Mouse (Mus musculus) myocyte (in vitro differentiated cells): ENCODE data around the gene RPS10-NUDT3. TPM values are rescaled to one million over a fixed set of nuclear protein-coding genes. Genes with fewer than 3 reads are reported as not detected.

Experiments
- H3K27me3 ChIP-seq: one replicate; pipeline ENCODE4 v1.6.1; 2011; ENCODE audit not compliant: control insufficient read depth, insufficient read depth, insufficient read length
- H3K36me3 ChIP-seq: one replicate; pipeline ENCODE4 v1.6.1; 2011; ENCODE audit not compliant: control insufficient read depth, insufficient read depth
- H3K4me2 ChIP-seq: one replicate; pipeline ENCODE4 v1.6.1; 2011; ENCODE audit warnings: low read depth, control low read depth
- H3K4me3 ChIP-seq: one replicate; pipeline ENCODE4 v1.5.1; 2011; ENCODE audit warnings: mild to moderate bottlenecking, control low read depth, moderate library complexity
- H3K79me2 ChIP-seq: one replicate; pipeline ENCODE4 v1.6.1; 2011; ENCODE audit not compliant: control insufficient read depth, insufficient read depth
- H3ac ChIP-seq: one replicate; pipeline ENCODE4 v1.6.1; 2011; ENCODE audit not compliant: control insufficient read depth, insufficient read length
- CEBPB ChIP-seq: IDR thresholded peaks from 2 replicates; pipeline ENCODE4 v1.6.1; 2011; ENCODE audit warnings: mild to moderate bottlenecking, moderate library complexity; ENCODE audit not compliant: poor library complexity, insufficient read depth, severe bottlenecking
- E2F4 ChIP-seq: IDR thresholded peaks from one replicate; pipeline ENCODE4 v1.6.1; 2011; ENCODE audit warnings: mild to moderate bottlenecking, control low read depth, moderate library complexity; ENCODE audit not compliant: insufficient read depth
- MAX ChIP-seq: IDR thresholded peaks from one replicate; pipeline ENCODE4 v1.6.1; 2011; ENCODE audit warnings: low read depth, mild to moderate bottlenecking, control low read depth
- MYOD1 ChIP-seq, 3 experiments: IDR thresholded peaks; one replicate each; pipeline ENCODE4 v1.6.1; 2011; ENCODE audit warnings: control low read depth in 2 of 3, low read depth in 2 of 3, mild to moderate bottlenecking in 2 of 3, moderate library complexity in 1 of 3; ENCODE audit not compliant: insufficient read length in 2 of 3, control insufficient read depth in 1 of 3
- MYOG ChIP-seq, 3 experiments: IDR thresholded peaks; one replicate each; pipeline ENCODE4 v1.6.1; 2011; ENCODE audit warnings: control low read depth in 2 of 3, low read depth in 2 of 3, mild to moderate bottlenecking in 2 of 3; ENCODE audit not compliant: insufficient read length in 2 of 3, control insufficient read depth in 1 of 3, insufficient read depth in 1 of 3
- POLR2A ChIP-seq: IDR thresholded peaks from one replicate; pipeline ENCODE4 v1.6.1; 2011; ENCODE audit warnings: low read depth, mild to moderate bottlenecking, control low read depth, moderate library complexity; ENCODE audit not compliant: insufficient read length
- POLR2AphosphoS2 ChIP-seq: IDR thresholded peaks from one replicate; pipeline ENCODE4 v1.6.1; 2011; ENCODE audit warnings: low read depth, control low read depth; ENCODE audit not compliant: insufficient read length
- REST ChIP-seq: IDR thresholded peaks from one replicate; pipeline ENCODE4 v1.6.1; 2011; ENCODE audit warnings: mild to moderate bottlenecking, control low read depth, moderate library complexity; ENCODE audit not compliant: insufficient read depth, insufficient read length
- SRF ChIP-seq: IDR thresholded peaks from one replicate; pipeline ENCODE4 v1.6.1; 2011; ENCODE audit warnings: low read depth; ENCODE audit not compliant: control insufficient read depth, insufficient read length
- TCF12 ChIP-seq: IDR thresholded peaks from one replicate; pipeline ENCODE4 v1.6.1; 2011; ENCODE audit warnings: mild to moderate bottlenecking, control low read depth; ENCODE audit not compliant: poor library complexity, insufficient read depth, severe bottlenecking
- TCF3 ChIP-seq: IDR thresholded peaks from one replicate; pipeline ENCODE4 v1.6.1; 2011; ENCODE audit warnings: low read depth, control low read depth; ENCODE audit not compliant: insufficient read length
- USF1 ChIP-seq: IDR thresholded peaks from one replicate; pipeline ENCODE4 v1.6.1; 2011; ENCODE audit warnings: low read depth, mild to moderate bottlenecking, control low read depth, moderate library complexity
- polyA plus RNA-seq: library from polyadenylated mRNA; unstranded; fragments of >200 nt; fragmentation: generic; extraction: Trizol; gene quantifications from one replicate; pipeline ENCODE4 v1.2.1, GENCODE M21; 2012; ENCODE audit warnings: missing spikeins

Gene RPS10-NUDT3
- polyA plus RNA-seq, 1 experiment, result not detected

DNA sequence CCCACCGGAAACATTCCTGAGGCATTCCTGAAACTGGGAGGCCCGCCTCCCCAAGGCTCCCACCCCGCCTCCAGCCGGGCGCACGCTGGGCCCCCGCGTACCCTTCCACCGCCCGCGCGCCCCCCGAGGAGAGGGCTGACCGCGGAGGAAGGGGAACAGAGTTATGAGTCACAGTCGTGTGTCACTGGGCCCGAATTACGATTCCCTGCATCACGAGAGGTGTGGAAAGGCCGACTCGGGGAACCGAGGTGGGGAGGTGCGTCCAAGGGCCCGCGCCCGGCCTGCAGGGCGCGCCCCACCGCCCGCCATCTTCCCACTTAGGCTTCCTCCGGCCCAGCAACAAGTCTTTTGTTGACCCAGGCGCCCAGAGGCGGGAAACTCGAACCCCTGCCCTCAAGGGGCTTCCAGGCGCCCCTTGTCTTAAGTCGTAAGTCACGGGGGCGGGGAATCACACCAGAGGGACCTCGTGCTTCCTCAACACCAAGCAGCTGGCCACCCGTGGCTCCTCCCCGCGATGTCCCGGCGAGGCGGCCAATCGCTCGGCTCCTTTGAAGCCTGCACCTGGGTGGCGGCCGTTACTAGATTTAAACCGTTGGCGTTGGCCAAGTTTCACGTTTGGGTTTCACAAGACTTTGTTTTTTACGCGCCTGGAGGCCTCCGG is 79.4 kb downstream of the RPS10-NUDT3 start:
- peak overlapping the region; percentile 64 for H3ac ChIP-seq
- peak overlapping the region; percentile 38 for H3K4me3 ChIP-seq
- no peaks in the 10 kb centered on the region for H3K36me3 ChIP-seq
- H3K27me3 ChIP-seq, result no peaks in the 10 kb centered on the region
- peak overlapping the region; percentile 80 for H3K4me2 ChIP-seq
- peaks cover 27% of the 10 kb centered on the region for H3K79me2 ChIP-seq
- TF ChIP-seq TCF3 (no peak), POLR2A (peak; percentile 9), USF1 (no peak), MYOD1 (IDR thresholded peaks at IDR 0.05; ENCODE audit: control insufficient read depth in 1 of 3, insufficient read length in 2 of 3, low read depth in 2 of 3) (peak in 1 of 3 experiments; percentile 35), MYOG (IDR thresholded peaks at IDR 0.05; ENCODE audit: control insufficient read depth in 1 of 3, insufficient read depth in 1 of 3, insufficient read length in 2 of 3, low read depth in 2 of 3) (peak in 2 of 3 experiments; percentile 8 to 58)

DNA sequence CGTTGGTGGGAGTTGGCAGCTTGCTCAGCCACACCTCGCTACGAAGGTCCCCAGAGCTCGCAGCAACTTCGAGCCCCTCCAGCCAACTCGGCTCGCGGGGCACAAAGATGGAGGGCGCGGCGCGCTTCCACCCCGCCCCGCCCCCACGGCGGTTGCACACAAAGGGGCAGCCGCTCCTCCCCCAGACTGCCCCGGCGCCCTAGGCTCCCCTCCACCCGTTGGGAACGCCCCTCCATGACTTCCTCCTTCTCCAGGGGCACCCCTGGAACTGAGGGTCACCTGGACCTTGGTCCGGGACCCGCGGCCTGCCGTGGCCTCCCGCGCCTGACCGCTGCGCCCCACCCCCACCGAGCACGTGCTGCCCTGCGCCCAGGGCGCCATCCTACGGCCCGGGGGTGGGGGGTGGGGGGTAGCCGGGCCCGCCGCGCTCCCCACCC is 79.9 kb downstream of the RPS10-NUDT3 start:
- TF ChIP-seq TCF3 (no peak), MYOG (IDR thresholded peaks at IDR 0.05; ENCODE audit: control insufficient read depth in 1 of 3, insufficient read depth in 1 of 3, insufficient read length in 2 of 3, low read depth in 2 of 3) (peak in 1 of 3 experiments; percentile 25)
- no peaks in the 10 kb centered on the region for H3K36me3 ChIP-seq
- H3K79me2 ChIP-seq, result peaks cover 26% of the 10 kb centered on the region
- peak overlapping the region; percentile 38 for H3K4me3 ChIP-seq
- H3K4me2 ChIP-seq, result peak overlapping the region; percentile 80
- H3K27me3 ChIP-seq, result no peaks in the 10 kb centered on the region
- H3ac ChIP-seq, result no peak overlapping the region

DNA sequence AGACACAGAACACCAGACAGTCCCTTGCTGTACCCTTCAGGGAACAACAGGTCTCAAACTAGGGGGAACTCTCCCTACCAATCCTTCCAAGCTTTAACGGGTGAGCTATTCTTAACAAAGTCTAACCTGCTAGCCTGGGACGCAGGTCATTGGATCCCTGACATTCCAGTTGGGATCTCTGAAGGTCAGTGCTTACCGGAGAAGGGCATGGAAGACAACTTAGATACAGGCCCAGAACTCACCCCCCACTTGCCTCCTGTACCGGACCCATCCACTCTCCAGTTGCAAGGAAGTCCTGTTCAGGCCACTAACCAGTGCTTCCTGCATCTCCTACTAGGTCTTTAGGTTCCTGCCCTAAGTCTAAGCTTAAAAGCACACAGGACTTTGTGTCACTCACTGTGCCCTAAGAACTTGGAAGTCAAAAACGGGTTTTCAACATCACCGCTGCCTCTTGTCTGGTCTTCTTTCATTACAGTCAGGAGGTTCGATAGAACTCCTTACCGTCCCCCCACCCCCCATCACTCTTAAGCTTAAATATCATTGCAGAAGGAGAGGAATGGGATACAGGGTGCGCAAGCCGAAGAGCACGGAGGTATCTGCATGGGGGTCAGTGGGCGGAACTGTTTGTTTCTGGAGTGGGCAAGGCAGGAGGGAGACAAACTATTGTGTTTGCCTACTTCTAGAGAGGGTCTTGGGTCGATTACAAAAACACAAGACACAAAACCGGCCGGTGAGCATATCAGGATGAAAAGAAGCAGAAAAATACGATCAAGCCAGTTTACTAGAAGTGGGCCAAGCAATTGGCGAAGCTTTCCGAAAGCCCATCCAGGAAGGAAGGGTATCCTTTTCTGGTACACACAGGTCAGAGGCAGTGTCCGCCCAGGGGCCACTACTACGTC is 80.7 kb downstream of the RPS10-NUDT3 start:
- Histone ChIP-seq H3K4me3 (no peak overlapping the region), H3K79me2 (peaks cover 19% of the 10 kb centered on the region)

DNA sequence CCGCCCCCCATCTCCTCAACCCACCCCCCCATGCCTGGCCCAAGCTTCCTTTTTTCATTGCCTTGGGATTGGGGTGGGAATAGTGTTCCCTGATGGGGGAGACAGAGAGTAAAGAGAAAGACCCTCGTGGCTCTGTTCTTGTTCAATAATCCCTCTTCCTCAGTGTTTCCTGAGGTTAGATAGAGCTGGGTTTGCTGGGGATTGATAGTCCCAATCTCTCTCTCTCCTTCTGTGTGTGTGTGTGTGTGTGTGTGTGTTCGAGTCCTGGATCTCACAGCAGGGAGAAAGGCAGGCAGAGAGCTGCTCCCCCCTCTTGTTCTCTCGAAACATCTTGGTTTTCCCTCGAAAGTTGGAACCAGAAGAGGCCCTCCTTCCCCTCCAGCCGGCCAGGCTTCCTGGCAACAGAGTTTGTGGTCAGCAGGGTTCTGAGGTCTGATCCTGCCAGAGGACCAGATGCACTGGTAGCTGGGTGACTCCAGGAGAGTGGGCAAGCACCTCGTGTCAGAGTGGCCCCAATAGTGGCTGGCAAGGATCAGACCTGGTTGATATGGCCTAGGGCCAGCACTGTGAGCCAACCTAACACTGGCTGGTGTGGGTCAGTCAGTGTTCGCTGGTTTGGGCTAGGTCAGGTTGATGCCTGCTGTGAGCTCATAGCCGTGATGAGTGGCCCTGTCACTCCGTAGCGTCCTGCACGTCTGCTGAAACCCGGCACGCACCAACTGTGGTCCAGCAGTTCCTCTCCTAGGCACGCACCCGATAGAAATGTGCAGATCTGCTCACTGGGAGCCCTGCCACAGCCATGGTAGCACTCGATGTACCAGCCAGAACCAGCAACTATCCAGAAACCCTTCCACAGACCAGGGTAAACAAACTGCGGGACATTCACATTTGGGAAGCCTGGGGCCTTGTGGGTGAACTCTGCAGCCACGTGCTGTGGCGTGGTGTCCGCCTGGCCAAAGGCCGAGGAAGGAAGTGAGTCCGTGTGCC is 82.5 kb downstream of the RPS10-NUDT3 start:
- Histone ChIP-seq H3K27me3 (no peaks in the 10 kb centered on the region), H3K79me2 (peaks cover 1% of the 10 kb centered on the region), H3K36me3 (no peaks in the 10 kb centered on the region), H3K4me3 (no peak overlapping the region), H3ac (no peak overlapping the region), H3K4me2 (no peak overlapping the region)
- no peak for TF ChIP-seq TCF3

More for the DNA sequence above, 80.7 kb downstream of the RPS10-NUDT3 start:
- no peak for TF ChIP-seq MYOD1 (IDR thresholded peaks at IDR 0.05; ENCODE audit: control insufficient read depth in 1 of 3, insufficient read length in 2 of 3, low read depth in 2 of 3)
- TF ChIP-seq USF1, result no peak
- TF ChIP-seq MAX, result no peak
- no peak for TF ChIP-seq TCF12
- no peak for TF ChIP-seq POLR2AphosphoS2
- TF ChIP-seq POLR2A, result no peak
- TF ChIP-seq MYOG (IDR thresholded peaks at IDR 0.05; ENCODE audit: control insufficient read depth in 1 of 3, insufficient read depth in 1 of 3, insufficient read length in 2 of 3, low read depth in 2 of 3), result no peak
- TF ChIP-seq E2F4, result no peak
- no peak for TF ChIP-seq SRF
- no peak for TF ChIP-seq REST
- TF ChIP-seq CEBPB, result no peak
- no peak for TF ChIP-seq TCF3
- no peaks in the 10 kb centered on the region for H3K36me3 ChIP-seq
- no peaks in the 10 kb centered on the region for H3K27me3 ChIP-seq
- H3ac ChIP-seq, result no peak overlapping the region
- no peak overlapping the region for H3K4me2 ChIP-seq
